Mouse (Mus musculus): ENCODE measurements around the gene Ube2e2.
A peak's percentile ranks its signal among the peaks of the same experiment; 100 is the strongest.
"Not testable (repeated sequence)": the region's sequence is repeated elsewhere in the genome, so short reads cannot be mapped to it uniquely, and the experiment has no call there.

Gene Ube2e2

DNA sequence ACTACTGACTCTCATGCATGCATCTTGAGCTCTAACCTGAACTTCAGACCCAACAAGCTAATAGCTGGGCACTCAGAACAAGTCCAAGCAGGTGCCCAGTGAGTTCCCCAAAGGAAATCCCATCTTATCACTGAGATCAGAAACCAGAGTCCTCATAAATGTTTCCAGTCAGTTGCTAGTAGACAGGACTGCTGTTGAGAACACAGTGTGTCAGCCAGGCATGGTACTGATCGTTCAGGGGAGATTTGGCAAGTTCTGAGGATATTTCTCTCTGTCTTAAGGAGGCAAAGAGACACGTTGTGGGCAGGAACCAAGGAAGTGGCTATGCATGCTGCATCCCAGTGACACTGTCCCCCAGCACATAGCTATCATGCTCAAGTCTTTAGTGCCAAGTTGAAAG, 275.5 kb downstream of the Ube2e2 start:
- no peak for DNase-seq

DNA sequence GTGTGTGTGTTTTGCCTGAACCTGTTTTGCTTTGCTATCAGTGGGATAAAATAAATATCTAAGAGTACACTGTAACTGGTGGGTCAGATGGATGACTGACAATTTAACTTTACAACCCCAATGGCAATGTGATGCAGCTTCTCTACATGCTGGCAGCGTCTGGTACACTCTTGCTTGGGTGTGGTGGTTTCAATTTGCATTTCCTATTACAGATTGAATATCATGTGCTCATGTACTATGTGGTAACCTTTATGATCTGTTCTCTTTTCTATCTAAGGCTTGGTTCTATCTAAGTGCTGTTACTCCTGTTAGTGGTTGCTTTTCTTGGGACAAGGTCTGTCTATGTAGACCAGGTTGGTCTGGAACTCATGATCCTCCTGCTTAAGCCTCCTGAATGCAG, 292.1 kb downstream of the Ube2e2 start:
- DNase-seq, result no peak

DNA sequence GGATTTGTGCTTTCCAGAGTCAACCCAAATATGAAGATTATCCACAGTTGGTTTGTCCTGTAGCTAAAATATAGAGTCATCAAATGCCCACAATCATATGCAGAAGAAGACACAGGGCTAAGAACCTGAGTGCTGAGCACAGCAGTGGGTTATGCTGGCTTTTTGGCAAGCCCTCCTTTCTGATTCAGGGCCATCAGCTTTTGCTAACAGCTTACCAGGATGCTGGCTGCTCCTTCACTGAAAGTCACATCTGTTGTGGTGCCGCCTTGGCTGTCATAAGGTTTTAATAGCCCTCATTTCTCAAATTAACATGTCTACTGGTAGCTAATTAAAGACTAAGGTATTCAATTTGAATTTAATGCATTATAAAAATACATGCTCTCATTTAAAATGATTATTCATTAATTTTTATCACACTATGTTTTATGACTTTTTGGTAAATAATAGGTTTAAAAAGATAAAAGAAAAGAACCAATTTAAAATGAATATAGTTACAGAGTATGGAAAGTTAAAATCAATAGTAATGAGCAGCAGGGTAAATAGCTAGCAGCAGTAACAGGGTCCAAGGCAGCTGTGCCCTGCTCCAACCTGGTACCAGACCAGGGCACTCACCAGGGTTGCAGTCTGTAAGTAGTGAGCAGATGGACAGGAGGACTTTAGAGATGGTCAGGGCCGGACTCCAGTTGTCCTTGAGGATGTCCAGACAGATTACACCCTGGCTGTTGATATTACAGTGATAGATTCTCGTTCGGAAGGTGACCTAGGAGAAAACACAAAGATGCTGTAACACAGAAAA, 307.6 kb downstream of the Ube2e2 start:
- DNase-seq, result peak; percentile 29 to 62

DNA sequence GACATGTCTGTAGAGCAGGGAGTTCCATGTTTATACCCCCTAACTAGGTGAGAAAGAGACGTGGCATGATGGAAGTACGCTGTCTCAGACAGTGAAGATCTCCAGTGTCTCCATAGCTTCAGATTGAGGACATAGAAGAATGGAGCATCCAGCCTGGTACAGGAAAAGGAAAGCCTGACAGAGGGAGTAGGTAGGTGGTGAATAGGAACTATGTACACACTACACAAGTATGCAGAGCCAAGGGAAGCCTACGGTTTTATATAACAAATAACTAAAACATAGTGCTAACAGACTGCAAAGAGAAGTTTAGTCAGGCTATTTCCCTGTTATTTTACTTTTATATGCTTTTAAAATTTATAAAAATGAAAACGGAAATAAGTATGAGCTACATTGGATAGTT, 312.3 kb downstream of the Ube2e2 start:
- no peak for DNase-seq

DNA sequence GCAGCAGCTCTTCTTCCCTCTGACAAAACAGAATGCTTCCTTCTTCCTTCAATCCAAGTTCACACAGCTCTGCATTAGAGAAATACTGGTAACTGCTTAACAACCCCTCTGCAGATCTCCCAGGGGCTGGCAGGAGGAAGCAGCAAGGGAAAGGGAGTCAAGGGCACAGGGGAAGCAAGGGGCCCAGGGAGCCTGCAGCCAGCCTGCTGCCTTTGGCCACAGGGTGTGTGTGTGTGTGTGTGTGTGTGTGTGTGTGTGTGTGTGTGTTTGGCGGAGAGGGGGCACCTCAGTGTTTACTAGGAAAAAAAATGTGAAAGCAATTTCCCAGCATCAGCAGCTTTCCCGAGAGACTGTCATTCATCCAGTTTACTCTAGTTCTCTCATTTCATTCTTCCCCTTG, 319.3 kb downstream of the Ube2e2 start:
- no peak for DNase-seq

DNA sequence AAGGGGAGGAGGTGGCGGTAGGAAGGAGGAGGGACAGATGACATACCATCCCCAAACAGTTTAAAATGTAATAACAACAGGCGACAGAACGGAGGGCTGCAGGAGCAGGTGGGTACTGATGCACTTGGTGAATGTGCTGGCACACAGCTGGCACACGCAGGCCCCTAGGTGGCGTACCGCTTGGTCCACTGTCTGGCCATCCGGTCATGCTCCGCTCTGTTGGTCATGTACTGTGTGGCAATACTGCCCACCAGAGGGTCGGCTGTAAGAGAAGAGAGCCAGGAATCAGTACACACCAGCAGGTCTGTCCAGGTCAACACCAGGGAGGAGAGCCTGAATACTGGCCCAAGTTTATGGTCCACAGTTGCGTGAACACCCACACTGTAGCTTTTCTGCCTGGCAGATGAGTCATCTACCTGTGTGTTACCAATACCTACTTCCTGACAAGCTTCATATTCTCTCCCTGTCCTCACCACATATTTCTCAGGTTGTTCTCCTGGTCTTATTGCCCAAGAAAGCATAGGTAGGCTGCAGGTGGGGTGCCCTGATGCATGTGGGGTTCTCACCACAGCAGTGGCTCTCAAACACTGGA, 319.8 kb downstream of the Ube2e2 start:
- no peak for DNase-seq

DNA sequence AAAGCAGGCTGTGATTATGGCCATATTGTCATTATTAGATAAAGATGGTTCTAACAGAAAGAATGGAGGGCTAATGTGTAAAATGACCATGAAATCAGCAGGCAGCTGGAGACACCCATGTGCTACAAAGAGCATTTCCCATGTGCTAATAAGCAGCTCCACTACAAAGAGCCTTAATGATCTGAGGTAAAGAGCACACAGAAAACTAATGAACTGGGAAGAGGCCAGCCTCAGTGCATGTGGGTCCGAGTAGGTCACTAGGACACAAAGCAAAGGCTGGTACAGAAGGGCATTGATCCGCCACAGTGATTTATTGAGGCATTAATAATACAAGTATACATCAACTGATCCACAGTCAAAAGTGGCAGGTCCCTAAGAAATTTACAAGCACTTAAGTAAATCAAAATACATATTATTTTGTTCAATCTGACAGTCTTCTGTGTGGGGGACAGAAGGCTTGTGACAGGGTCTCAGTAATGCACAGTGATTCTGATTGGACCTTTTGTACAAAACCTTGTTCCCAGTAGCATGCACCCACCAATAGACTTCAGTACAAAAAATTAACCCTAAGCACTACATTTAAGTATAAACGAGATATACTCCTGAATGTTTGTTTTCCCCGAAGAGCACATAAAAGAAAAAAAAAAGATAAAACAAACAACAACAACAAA, 320.6 kb downstream of the Ube2e2 start:
- DNase-seq, result no peak

DNA sequence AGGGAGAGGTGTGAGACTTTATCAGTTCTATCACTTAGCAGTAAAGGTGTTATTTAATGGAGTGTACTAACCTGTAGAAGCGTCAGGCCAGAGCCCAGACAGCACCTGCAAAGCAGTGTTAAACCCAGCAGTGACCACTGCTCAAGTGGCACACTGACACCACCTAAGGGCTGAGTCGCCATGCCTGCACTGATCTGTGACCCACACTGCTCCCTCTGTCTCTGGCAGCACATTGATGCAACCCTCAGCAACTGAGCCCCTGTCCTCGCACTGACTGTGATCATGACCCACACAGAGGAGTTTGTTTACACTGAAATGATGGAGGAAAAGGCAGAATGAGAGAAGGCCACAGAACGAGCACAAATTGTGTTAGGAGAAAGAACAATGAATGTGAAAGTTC, 321.2 kb downstream of the Ube2e2 start:
- DNase-seq, result no peak

DNA sequence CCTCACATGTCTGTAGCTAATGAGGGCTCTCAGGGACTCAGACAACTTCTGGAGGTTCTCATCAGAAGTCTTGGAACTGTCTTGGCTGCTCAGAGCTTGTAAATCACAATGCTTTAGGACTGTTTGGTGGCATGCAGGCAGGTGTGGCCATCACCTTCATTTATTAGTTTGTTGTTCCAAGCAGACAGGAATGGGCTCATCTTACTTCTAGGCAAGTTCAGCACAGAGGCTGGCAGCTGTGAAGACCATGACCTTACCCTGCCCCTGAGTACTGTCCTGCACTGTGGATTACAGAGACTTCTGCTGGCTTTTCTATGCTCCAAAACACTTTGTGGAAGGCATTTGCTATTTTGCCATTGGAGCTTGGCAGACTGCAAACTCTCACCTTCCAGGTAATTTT, 324.5 kb downstream of the Ube2e2 start:
- no peak for DNase-seq

DNA sequence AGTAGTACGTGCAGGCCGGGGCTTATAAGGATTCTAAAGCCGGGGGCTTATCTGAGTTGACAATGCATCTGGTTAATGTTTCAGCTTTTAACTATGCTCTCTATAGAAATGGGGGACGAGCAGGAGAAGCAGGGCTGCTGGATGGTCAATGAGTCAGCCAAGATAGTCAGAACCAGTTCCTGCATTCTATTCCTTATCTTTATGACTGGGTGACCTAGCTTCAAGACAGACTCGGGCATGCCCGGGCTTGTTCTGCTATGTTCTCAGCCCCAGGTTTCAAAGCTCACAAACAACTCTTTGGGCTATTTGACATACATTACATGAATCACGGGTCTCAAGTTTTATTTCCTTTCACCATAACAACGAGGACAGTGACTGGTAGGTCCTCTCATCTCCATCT, 329.1 kb downstream of the Ube2e2 start:
- not testable (repeated sequence) for DNase-seq

DNA sequence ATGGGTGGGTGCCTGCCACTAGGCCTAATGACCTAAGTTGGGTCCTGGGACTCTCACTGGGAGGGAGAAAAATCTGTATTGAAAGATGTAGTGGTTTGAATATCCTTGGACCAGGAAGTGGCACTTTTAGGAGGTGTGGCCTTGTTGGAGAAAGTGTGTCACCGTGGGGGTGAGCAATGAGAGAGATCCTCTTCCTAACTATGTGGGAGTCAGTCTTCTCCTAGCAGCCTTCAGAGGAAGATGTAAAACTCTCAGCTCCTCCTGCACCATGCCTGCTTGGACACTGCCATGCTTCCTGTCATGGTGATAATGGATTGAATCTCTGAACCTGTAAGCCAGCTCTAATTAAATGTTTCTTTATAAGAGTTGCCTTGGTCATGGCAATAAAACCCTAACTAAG, 338.8 kb downstream of the Ube2e2 start:
- DNase-seq, result no peak

DNA sequence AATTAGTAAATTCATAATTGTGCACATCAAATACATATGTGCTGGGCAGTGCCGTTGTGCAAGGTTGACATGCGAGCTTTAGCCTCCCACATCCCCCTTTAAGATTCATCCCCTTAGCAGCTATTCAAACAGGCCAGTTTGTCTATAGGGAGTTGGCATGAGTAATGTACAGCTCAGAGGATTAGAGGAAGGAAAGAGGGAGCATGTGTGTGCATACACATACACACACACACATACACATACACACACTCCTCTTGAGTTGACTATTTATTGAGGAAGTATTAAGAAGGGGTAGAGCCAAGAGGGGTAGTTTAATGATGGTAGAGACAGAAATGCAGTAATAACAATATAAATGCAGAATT, 339.5 kb downstream of the Ube2e2 start:
- no peak for DNase-seq

DNA sequence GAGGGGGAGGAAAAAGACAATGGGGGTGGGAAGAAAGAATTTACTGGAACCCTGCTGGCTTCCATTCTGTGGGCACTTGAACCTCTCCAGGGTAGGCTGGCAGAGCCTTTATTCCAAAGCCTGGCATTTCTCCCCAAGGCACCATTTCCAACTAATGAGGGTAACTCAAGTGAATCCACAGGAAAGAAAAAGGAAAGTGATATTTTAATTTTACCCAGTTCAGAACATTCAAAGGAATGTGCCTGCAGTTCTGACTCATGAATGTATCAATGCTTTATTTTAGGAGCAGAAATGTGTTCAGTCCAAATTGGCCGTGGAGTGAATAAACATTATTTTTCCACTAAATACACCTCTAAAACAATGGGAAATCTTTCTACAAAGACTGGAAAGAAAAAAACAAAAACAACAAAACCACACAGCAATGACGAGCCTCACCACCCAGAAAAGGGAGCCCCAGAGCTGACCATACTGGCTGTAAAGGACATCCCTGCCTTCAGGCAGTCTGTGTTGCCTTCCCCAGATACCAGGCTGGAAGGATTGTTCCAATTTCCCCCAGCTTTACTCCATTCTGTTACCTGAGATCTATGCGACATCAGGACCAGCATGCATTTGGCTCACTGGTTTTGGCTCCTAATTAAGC, 340.0 kb downstream of the Ube2e2 start:
- DNase-seq, result no peak

DNA sequence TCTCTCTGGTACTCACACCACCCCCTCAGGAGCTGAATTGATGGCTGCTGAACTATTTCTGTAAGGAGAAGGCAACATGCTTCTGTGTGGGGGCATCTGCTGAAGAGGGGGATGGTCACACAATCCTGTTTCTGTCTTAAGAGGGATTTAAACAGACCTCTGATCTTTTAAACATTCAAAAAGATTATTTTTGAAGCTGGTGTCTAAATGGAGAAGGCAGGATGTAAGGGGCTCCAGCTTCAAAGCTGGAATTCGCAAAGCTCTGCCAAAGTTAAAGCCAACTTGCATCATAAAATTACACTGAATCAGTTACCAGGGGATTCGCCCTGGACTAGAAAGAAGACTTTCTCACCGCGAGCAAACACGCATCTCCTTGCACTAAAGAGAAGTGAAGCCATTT, 346.5 kb downstream of the Ube2e2 start:
- DNase-seq, result no peak

DNA sequence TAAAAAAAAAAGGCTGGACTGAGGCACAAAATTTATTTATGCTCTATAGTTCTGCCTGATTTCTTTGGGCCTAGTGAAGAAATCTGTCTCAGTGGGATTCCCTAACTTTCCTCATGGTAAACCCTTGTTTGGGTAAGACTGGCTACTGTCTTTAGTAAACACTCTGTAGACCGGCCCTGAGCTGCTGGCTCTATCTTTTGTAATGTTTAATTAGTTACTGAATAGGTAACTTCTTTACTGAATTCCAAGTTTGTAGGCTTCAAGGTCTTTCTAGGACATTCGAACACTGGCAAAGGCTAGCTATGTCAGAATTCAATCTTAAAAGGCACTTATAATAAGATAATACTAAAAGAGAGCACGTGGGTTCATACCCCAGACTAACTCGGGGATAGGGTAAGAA, 355.0 kb downstream of the Ube2e2 start:
- DNase-seq, result not testable (repeated sequence)

DNA sequence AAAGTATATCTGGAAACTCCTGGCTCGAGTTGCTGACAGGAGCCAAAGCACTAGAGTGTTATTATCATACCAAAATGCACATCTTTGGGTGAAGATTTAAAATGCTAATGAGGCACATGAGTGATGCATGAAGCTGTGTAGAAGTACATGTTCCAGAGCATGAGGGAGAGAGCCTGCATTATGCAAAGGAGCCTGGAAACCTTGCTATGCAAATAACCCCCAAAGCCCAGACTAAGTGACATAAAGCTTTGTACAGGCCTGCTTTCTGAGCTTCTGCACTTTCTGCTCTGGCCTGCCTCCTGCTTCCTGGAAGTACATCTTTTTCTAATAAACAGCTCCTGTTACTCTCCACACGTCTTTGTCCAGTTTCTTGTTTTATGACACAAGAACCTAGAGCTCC, 363.2 kb downstream of the Ube2e2 start:
- DNase-seq, result no peak

DNA sequence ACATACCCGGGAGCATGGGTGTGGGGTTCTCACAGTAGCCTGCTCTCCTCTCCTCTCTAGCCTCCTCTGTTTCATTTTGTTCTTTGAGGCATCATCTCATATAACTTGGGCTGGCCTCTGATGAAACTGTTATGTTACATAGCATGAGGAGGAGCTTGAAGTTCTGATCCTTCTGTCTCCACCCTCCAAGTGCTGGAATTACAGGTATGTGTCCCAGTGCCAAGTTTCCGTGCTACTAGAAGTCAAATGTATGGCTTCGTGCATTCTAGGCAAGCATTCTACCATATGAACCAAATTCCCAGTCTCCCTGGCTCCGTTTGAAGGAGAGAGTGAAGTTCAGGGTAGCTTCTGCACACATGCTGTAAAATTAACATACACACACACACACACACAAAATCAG, 363.6 kb downstream of the Ube2e2 start:
- DNase-seq, result no peak
